Mouse (Mus musculus) c-Kit-positive CD71-positive TER-119-negative erythroid progenitor cells, embryonic 14.5 days (primary cell): Measurements from ENCODE around the gene Txndc15.
"Not testable (repeated sequence)": the region's sequence is repeated elsewhere in the genome, so short reads cannot be mapped to it uniquely, and the experiment has no call there.

Source experiments
- DNase-seq: peaks from one replicate; pipeline ENCODE4 v3.0.0-alpha.2; 2013; ENCODE audit warnings: low read depth

Gene Txndc15

DNA sequence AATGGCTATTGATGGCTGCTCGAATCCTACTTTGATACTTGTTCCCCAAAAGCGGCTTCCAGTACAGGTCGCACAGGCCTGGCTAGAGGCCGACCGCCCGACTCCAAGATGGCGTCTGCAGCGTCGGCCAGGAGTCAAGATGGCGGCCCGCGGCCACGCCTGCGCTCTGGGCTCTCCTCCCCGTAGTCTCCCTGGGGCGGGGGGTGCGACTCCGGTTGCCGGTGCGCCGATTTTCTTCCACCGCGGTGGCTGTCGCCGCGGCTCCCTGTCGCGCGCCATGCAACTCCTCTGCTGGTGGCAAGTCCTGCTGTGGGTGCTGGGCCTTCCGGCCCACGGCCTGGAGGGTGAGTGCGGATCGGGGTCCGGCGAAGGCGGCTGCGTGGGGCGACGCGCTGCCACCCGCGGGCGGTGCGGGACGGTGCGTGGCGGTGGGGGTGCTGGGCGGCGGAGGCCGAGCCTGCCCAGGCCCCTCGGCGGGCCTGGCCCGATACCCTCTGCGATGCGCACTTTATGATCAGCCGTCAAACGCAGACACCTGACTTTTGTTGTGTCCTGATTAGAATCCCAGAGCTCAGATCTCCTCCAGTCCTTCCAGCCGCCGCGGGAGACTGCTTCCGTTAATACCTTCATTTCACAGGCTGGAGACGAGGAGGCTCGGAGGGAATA lies at the start of gene Txndc15:
TSS of gene Txndc15 (plus strand) at position 150 of the 666 bp plus-strand sequence.
- DNase-seq = no peak

DNA sequence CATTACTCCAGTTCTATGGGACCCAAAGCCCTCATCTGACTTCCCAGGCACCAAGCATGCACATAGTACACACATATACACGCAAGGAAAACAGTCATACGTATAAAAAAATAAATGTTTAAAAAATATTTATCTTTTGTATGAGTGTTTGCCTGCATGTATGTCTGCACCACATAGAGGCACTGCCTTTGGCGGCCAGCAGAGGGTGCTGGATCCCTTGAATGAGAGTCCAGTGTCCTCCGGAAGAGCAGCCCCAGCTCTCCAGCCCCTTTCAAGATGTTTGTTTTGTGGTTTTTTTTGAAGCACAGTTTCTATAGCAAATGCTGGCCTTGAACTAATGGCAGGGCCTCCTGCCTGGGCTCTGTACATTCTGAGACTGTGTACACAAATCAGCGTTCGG lies 45.9 kb upstream of the Txndc15 start:
- peak; percentile 44 for DNase-seq

DNA sequence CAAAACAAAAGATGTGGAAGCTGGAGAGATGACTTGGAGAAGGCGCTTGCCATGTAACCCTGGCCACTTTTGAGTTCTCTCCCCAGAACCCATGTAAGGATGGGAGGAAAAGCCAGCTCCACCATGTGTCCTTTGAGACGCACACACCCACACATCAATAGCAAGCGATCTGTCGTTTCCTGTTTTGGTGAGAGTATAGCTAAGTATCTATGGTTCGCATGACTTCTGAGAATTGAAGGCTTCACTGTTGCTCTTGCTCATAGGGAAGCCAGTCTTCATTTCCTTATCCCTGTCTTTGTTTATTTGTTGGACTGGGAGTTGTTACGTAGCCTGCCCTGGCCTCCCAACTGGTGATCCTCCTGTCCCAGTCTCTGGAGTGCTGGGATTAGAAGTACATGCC lies 41.7 kb upstream of the Txndc15 start:
- no peak for DNase-seq

DNA sequence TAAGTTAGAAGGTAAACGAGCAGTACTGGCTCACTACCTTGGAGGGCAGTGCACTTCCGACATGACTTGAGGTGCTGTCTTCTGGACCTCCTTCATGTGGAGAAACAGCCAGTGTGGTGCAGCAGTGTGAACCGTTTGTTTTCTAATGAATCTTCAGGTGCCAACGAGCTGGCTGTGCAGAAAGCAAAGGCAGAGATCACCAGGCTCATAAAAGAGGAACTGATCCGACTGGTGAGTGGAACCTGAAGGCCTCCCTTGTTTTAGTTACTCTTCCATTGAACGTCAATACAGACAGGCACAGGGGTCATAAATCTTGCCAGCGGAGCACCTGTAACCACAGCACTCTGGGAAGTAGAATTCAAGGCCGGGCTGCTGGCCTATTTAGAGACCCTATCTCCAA lies 37.1 kb upstream of the Txndc15 start:
- no peak for DNase-seq

DNA sequence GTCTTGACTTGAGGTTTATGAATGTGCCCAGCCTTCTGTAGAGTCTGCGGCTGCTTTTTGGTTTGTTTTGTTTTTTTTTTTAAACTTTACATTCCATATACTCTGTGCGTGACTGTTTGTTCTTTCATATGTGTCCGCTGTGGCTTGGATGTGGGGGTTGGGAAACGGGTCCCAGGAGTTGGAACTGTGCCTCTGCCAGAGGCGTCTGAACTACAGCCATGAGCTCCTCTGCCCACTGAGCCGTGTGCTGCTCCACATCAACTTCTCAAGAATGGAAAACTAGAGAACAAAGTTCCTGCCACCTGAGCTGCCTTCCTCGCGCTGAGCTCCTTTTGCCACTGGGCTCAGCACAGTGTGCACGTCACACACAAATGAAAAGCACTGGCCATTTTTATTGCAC lies 32.2 kb upstream of the Txndc15 start:
- no peak for DNase-seq

DNA sequence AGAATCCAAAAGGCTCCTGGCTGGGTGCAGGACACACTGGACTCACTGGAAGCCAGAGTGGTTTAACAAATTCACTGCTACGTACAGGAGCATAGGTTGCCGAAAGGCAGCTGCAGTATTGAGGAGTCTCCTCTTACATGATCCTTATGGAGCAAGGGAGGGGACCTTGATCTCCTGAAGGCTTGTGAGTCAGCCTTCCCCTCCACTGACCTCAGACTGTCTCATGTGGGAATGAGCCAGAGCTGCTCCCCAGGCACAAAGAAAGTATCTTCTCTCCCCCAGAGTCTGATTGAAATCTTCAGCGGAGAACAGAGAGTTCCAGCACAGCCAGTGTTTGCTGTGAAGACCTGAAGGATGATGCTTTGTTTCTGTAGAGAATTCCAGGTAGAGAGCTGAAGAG lies 30.9 kb upstream of the Txndc15 start:
- no peak for DNase-seq

DNA sequence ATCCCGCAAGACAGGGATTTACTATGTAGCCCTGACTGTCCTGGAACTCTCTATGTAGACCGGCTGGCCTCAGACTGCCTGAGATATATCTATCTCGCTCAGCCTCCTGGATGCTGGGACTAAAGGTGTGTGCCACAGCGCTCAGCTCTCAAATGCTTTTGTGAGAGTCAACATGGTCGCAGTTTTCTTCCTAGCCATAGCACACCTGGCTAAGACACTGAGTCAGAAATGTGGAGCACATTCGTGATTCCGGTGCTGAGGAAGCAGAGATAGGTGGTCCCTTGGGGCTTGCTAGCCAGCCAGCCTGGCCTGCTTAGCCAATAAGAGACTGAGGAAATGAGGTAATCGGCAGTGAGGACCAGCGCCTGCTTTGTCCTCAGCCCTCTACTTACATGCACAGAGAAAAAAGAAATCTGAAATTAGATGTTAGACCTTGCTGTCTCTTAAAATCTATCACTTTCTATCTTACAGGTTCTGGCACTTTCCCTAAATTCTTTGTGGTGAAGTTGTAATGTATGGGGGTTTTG lies 28.3 kb upstream of the Txndc15 start:
- no peak for DNase-seq

DNA sequence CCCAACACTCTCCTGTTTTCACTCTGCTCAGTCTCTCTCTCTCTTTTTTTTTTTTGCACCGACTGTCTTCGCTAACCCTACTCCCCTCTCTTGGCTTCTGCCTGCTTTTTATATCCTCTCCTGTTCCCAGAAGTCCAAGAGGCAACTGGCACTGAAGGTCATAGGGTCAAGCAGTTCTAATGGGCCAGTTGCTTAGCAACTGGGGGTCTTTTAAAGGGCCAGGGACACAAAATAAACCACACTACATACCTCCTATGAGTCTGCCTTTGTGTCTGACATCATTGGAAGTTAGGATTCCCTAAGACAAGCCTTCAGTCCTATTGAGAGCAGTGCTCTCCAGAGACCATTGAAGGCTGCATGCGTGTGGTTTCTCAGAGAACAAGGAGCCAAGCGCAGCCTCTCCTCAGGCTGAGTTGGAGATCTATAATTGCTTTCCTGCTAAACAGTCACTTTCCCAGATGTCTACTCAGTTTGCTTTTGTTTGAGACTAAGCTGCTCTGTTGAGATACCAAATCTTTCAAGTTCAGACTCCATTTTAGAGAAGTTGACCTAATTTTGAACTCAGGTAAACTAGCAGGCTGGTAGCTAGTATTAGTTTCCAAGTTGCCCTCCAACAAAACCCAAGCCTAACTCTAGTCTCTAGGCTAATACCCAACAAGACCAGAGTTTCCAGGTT lies 26.4 kb upstream of the Txndc15 start:
- no peak for DNase-seq

DNA sequence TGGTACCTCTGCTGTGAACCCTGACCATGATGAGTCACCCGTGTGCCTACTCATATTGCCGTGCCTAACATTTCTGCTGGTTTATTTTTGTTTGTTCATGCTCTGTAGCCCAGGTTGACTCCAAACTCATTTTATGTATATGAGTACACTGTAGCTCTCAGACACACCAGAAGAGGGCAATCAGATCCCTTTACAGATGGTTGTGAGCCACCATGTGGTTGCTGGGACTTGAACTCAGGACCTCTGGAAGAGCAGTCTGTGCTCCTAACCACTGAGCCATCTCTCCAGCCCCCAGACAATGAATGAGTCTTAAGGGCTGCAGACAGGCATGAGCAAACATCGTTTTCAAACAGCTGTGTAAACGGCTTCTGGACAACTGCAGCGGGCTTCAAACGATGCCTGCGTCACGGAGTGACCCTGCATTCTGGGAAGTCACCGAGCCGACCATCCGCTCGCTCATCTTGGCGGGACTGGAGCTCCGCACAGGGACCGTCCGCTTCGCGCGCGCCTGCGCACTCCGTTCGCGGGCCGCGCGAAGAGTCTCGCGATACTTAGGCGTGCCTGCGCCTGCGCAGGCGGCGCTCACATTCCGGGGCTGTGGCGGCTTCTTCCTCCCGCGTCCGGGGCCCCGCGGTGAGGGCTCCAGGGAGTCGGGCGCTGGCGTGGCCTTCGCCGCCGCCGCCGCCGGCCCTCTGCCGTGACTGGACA lies 21.8 kb upstream of the Txndc15 start, which contains the start of gene B230219D22Rik:
TSS of gene B230219D22Rik (plus strand) at position 590 of the 708 bp plus-strand sequence.
- peak; percentile 82 for DNase-seq

DNA sequence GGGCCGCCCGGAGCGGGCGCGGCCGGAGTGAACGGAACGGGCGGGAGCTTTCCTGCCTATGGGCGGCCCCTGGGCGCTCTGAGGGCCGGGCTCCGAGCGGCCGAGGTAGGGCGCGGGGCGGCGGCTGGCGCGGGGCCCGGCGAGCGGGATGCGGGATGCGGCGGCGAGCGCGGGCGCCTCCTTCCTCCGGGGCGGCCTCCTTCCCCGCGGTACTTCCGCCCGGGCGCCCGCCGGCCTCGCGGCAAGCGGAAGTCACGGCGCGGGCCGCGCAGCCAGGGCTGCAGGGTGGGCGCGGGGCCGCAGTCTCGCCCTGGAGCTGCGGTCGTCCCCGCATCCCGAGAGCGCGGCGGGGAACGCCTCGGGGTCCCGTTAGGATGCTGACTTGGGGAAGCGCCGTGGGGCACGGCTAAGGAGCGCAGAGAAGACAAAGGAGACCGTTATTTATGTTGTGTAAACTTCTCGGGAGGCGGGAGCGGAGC lies 21.2 kb upstream of the Txndc15 start:
- no peak for DNase-seq

DNA sequence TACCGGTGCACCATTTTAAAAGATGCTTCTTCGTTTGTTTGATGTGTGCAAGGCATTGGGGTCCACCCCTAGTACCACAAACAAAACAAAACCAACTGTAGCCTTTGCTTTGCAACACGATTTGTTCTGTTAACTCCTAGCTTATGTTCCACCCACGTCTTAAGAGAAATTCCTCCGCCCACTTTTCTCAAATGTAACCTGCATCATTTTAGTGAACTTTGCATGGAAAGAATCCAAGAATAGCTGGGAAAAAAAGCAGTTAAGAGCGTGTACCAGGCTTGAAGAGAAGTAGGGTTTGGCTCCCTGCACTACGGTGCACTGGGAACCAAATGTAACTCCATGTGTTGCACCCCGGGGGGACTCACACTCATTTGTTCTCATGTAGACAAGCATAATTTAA lies 20.3 kb upstream of the Txndc15 start:
- DNase-seq = no peak

DNA sequence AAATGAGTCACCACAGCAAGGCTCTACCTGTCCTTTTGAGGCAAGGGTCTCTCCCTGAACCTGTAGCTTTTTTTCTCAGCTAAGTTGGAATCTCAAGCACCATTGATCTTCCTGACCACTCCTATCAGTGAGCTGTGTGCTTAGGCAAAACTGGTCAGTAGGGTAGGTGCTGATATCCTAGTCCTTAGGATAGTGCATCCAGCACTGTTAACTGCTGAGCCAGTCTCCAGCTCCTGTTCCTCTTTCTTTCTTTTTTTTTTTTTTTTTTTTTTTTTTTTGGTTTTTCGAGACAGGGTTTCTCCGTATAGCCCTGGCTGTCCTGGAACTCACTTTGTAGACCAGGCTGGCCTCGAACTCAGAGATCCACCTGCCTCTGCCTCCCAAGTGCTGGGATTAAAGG lies 18.5 kb upstream of the Txndc15 start:
- not testable (repeated sequence) for DNase-seq

DNA sequence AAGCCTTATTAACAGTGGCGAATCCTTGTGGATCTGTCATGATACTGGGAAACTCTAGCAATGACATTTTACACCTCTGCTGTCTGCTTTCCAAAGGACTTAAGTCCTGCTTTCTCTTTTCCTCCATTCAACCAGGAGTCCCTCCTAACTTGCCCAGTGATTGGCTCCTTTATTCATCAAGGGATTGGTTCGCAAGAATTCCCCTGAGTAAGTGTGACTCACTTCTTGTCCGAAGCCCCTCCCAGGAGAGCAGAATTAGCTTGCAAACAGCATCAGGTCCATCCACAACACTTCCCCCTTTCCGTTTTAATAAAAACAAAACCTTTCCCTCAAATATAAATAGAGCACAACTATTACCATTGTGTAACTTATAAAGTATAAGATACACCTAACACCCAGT lies 10.1 kb upstream of the Txndc15 start:
- no peak for DNase-seq

DNA sequence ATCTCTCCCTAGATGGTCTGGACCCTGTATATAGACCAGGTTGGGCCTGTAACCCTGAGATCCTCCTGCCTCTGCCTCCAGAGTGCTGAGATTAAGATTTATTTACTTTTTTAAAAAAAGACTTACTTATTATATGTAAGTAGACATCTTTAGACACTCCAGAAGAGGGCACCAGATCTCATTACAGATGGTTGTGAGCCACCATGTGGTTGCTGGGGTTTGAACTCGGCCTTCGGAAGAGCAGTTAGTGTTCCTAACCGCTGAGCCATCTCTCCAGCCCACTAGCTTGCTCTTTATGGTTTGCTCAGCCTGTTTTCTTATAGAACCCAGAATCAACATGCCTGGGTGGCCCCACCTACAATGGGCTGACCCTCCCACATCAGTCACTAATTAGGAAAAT lies 1.6 kb upstream of the Txndc15 start:
- no peak for DNase-seq

DNA sequence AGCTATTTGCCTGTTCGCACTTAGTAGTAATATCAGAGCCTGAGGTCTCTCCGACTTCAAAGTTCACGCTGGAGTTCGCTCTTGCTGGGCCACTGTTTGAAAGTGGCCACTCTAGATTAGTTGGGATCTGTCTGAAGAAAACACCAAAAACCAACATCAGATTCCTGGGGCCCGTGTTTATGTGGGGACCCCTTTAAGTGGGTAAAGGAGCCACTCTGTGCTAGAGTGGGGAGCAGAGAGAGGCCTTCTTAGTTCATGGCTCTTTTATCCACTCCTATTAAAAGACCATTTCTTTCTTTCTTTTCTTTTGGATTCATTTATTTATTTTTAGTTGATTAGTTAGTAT lies 690 bp downstream of the Txndc15 start:
- no peak for DNase-seq

DNA sequence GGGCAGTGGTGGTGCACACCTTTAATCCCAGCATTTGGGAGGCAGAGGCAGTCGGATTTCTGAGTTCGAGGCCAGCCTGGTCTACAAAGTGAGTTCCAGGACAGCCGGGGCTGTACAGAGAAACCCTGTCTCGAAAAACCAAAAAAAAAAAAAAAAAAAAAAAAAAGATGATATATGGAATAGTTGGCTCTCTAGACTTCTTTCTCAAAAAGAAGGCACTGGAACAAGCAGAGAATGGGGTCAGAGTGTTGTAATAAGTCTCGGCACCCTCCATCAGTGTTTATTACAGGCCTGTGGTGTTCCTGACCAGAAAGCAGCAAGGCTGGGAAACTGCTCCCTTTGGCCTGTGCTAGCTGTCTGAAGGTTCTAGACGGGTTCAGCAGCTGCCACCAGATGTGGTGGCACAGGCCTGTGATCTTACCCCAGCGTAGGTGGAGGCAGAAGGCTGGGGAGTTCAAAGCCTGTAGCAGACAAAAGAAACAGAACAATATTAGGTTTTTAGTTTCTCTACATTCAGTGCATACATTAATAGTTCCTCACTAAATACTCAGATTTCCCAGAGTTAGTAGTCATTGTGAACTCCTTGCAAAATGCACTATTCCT lies 1.6 kb downstream of the Txndc15 start:
- DNase-seq = no peak

DNA sequence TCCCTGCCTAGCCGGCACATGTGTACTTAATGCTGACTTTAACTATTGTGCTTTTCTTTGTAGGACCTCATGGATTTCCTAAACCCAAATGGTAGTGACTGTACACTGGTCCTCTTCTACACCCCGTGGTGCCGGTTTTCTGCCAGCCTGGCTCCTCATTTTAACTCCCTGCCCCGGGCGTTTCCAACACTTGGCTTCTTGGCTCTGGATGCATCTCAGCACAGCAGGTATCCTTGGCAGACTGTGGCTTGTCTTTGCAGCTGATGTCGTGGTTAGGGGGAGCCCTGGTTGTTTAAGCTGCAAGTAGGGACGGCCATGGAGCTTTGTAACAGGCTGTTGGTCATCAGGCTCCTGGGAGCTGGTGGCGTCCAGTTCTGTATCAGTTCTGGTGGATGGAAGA lies 7.1 kb downstream of the Txndc15 start:
- no peak for DNase-seq

DNA sequence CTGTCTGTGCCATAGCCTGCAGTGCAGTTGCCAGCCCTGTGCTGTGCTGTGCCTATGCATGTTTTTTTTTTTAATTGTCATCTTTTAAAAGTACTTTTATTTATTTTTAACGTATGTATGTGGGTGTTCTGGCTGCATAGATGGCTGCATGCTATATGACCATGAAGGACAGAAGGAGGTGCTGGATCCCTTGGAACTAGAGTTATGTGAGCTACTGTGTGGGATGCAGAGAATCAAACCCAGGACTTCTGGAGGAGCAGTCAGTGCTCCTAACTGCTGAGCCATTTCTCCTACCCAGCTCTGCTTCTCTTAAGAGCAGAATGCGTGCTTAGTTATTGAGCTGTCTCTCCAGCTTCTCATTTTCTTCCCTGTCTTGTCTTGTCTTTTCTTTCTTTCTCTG lies 7.5 kb downstream of the Txndc15 start:
- DNase-seq = no peak

DNA sequence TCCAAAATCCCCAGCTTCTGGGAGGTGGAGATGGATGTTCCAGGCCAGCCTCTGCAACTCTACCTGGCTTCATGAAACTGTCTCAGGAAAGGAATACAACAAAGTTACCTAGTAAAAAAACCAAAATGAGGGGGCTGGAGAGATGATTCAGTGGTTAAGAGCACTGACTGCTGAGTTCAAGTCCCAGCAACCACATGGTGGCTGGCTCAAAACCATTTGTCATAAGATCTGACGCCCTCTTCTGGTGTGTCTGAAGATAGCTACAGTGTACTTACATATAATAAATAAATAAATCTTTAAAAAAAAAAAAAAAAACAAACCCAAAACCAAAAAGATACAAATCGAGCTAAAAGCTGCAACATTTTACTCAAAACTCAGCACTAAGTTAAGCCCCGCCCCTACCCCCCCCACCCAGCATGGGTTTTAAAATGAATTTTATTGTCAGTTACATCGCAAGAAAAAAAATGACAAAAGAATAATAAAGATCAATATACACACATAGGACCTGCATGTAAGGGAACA lies 12.2 kb downstream of the Txndc15 start:
- DNase-seq = no peak

DNA sequence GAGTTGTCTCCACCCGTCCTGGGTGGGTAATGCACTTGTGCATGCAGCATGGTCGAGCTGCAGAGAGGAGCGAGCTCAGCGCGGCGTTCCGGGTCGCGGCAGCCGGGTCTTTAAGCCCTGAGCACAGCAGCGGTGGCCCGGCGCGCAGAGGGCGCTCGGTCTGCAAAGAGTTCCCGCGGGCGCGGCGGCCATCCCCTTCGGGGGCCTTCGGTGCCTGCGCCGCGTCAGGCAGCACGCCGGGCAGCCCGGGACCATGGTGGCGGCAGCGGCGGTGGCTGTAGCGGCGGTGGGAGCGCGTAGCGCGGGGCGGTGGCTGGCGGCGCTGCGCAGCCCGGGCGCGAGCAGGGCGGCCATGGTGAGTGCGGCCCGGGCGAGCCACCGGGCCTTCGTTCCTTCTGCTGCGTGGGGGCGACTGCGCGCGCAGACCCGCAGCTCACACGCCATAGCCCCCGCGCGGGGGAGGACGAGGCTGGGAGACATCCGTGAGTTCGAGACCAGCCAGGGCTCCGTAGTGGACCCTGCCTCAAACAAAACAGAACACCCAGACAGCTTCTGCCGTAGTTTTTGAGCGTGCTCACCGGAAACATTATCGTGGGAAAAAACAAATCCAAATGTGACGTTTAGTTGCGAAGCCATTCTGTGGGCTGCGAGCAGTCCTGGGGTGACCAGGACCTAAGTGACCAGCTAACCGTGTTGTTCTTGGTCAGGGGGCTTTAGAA lies 12.8 kb downstream of the Txndc15 start, which contains the start of gene Pcbd2:
TSS of gene Pcbd2 (plus strand) at position 249 of the 719 bp plus-strand sequence.
- peak; percentile 67 for DNase-seq

DNA sequence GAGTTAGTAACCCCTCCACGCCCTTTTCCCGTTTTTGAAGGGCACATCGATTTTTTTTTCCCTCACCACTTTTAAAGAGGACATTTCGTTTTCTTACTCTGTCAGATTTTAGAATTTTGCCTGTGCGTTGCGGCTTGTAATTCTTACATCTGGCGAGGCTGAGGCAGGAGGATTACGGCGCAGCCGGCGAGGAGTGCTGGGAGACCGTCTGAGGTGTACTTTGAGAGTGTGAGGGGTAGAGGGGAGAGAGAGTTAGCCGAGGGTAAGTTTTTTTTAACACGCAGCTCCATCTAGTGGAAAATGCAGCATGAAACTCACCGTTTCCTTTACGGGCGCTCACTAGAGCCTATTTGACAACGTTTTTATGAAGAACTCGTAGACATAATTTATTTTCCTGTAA lies 13.4 kb downstream of the Txndc15 start:
- DNase-seq = peak; percentile 69

DNA sequence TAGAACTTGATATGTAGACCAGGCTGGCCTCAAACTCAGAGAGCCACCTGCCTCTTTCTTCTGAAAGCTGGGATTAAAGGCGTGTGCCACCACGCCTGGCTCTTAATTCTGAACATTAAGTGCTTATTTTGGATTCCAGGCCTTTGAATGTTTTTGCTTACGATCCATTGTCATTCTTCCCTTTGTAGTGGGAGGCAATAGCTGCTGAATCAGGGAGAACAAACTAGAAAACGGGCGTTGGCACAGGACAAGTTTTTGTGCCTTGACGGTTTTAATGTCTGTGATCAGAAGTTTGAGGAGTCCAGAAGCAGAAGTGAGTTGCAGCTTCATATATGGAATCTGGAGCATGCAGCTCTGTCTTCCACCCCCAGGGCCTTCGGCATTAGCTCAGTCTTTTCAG lies 16.3 kb downstream of the Txndc15 start:
- no peak for DNase-seq
